Mouse (Mus musculus) c-Kit-positive CD71-positive TER-119-positive erythroid progenitor cells, embryonic 14.5 days (primary cell): Measurements from ENCODE around the gene Slc7a6.

Source experiments
- DNase-seq: peaks from one replicate; pipeline ENCODE4 v3.0.0-alpha.2; 2013; ENCODE audit warnings: low spot score

The Slc7a6 gene

GRCm38 (mm10) chr8:106140769-106141168, 27.9 kb upstream of the Slc7a6 start:
- DNase-seq, result peak; percentile 83

- no peak for DNase-seq
Observed at GRCm38 (mm10) chr8:106145331-106145730, 23.3 kb upstream of the Slc7a6 start.

GRCm38 (mm10) chr8:106146014-106146413, 22.6 kb upstream of the Slc7a6 start:
- no peak for DNase-seq

- no peak for DNase-seq
Observed at GRCm38 (mm10) chr8:106147868-106148565, 20.6 kb upstream of the Slc7a6 start.

GRCm38 (mm10) chr8:106149025-106149424, 19.6 kb upstream of the Slc7a6 start:
- DNase-seq, result no peak

- DNase-seq, result peak; percentile 92
Observed at GRCm38 (mm10) chr8:106149801-106150652, 18.6 kb upstream of the Slc7a6 start, which contains the start of gene Pla2g15. TSS of gene Pla2g15 (plus strand) at chr8:106150399.

- no peak for DNase-seq
Observed at GRCm38 (mm10) chr8:106150653-106151000, 18.0 kb upstream of the Slc7a6 start.

GRCm38 (mm10) chr8:106151041-106151440, 17.6 kb upstream of the Slc7a6 start:
- DNase-seq, result no peak

- no peak for DNase-seq
Observed at GRCm38 (mm10) chr8:106152876-106153275, 15.8 kb upstream of the Slc7a6 start.

GRCm38 (mm10) chr8:106157419-106157818, 11.2 kb upstream of the Slc7a6 start:
- no peak for DNase-seq

- no peak for DNase-seq
Observed at GRCm38 (mm10) chr8:106158381-106158780, 10.3 kb upstream of the Slc7a6 start.

- DNase-seq, result no peak
Observed at GRCm38 (mm10) chr8:106159876-106160275, 8.8 kb upstream of the Slc7a6 start.

- DNase-seq, result no peak
Observed at GRCm38 (mm10) chr8:106163251-106163650, 5.4 kb upstream of the Slc7a6 start.

GRCm38 (mm10) chr8:106165460-106165859, 3.2 kb upstream of the Slc7a6 start:
- DNase-seq, result peak; percentile 62

GRCm38 (mm10) chr8:106169017-106169933, 618 bp downstream of the Slc7a6 start:
- peak; percentile 28 for DNase-seq

GRCm38 (mm10) chr8:106169934-106170480, 1.4 kb downstream of the Slc7a6 start:
- no peak for DNase-seq

- no peak for DNase-seq
Observed at GRCm38 (mm10) chr8:106173566-106173965, 4.9 kb downstream of the Slc7a6 start.

- DNase-seq, result no peak
Observed at GRCm38 (mm10) chr8:106176891-106177290, 8.2 kb downstream of the Slc7a6 start.

- no peak for DNase-seq
Observed at GRCm38 (mm10) chr8:106177594-106177993, 8.9 kb downstream of the Slc7a6 start.

GRCm38 (mm10) chr8:106178428-106178827, 9.8 kb downstream of the Slc7a6 start:
- DNase-seq, result no peak

GRCm38 (mm10) chr8:106185628-106186270, 17.1 kb downstream of the Slc7a6 start:
- no peak for DNase-seq
